Mouse (Mus musculus) brown adipose tissue, adult 24 weeks (tissue): Measurements from ENCODE around the gene Cck. TPM values are rescaled to one million over a fixed set of nuclear protein-coding genes. Genes with fewer than 3 reads are reported as not detected.

Experiments
- H3K27ac ChIP-seq: fragments of 200-500 bp; replicated peaks from 2 replicates; pipeline ENCODE4 v1.5.1; 2012; ENCODE audit warnings: low read depth, mild to moderate bottlenecking, low read length
- H3K4me1 ChIP-seq: fragments of 200-500 bp; 2 replicates; pipeline ENCODE4 v1.6.1; 2012; ENCODE audit warnings: low read length, mixed read lengths; ENCODE audit not compliant: control insufficient read depth, insufficient read depth, insufficient read length
- H3K4me3 ChIP-seq: fragments of 200-500 bp; 2 replicates; pipeline ENCODE4 v1.5.1; 2012; ENCODE audit warnings: low read depth, mild to moderate bottlenecking, low read length, moderate library complexity; ENCODE audit not compliant: insufficient read depth
- polyA plus RNA-seq: library from polyadenylated mRNA; stranded (reverse); fragments of >200 nt; gene quantifications from 2 replicates; pipeline ENCODE4 v1.2.4, GENCODE M21; 2012; ENCODE audit not compliant: missing spikeins, insufficient read depth, insufficient read length

Gene Cck
- polyA plus RNA-seq, 1 experiment = not detected

GRCm38 (mm10) chr9:121443696-121444366 lies 51.7 kb downstream of the Cck start:
- H3K4me1 ChIP-seq = no peaks in the 10 kb centered on the region
- H3K27ac ChIP-seq = no peak overlapping the region
- H3K4me3 ChIP-seq = no peak overlapping the region

- Histone ChIP-seq H3K4me3 (no peak overlapping the region), H3K27ac (no peak overlapping the region), H3K4me1 (no peaks in the 10 kb centered on the region)
Measured at GRCm38 (mm10) chr9:121442145-121442544, 53.3 kb downstream of the Cck start.

Other genes starting within 250 kb of the Cck start
- 4.4 TPM in 1 of 2 replicates, not detected in the other for gene Ulk4, start 218.5 kb downstream of the Cck start, polyA plus RNA-seq
- gene Trak1, start 198.2 kb downstream of the Cck start, polyA plus RNA-seq = 64.3 and 66.0 TPM in 2 replicates
- not detected in 2 replicates for gene Lyzl4, start 146.4 kb upstream of the Cck start, polyA plus RNA-seq
- gene Vipr1, start 147.0 kb upstream of the Cck start, polyA plus RNA-seq = not detected in 2 replicates
- 2.1 and 2.8 TPM in 2 replicates for gene Sec22c, start 209.8 kb upstream of the Cck start, polyA plus RNA-seq
- gene Ss18l2, start 214.6 kb upstream of the Cck start, polyA plus RNA-seq = 149 and 182 TPM in 2 replicates
- gene Nktr, start 223.5 kb upstream of the Cck start, polyA plus RNA-seq = 20.7 and 21.6 TPM in 2 replicates